Mouse (Mus musculus) CH12.LX (cell line): ENCODE results near the gene Gm45837. TPM values are rescaled to one million over a fixed set of nuclear protein-coding genes. Genes with fewer than 3 reads are reported as not detected.

Source experiments
- DNase-seq: peaks from one replicate; pipeline ENCODE4 v3.0.0-alpha.2; 2013; ENCODE audit errors: extremely low read depth
- H3K27ac ChIP-seq: 2 replicates; pipeline ENCODE4 v1.5.1; 2012; ENCODE audit warnings: low read depth, mild to moderate bottlenecking, control low read depth, moderate library complexity; ENCODE audit not compliant: insufficient read depth
- H3K27me3 ChIP-seq: replicated peaks from 2 replicates; pipeline ENCODE3; 2012; ENCODE audit warnings: inconsistent platforms
- H3K36me3 ChIP-seq, 2 experiments: replicated peaks in 1 of 2; 2 replicates each; pipeline versions ENCODE3 to v1.6.1; 2012; ENCODE audit warnings: inconsistent platforms in 1 of 2, low read length in 1 of 2, mild to moderate bottlenecking in 1 of 2, mixed read lengths in 1 of 2, moderate library complexity in 1 of 2; ENCODE audit not compliant: control insufficient read depth in 1 of 2, insufficient read depth in 1 of 2
- H3K4me1 ChIP-seq, 2 experiments: 2 replicates each; pipeline ENCODE4 v1.6.1; 2012; ENCODE audit warnings: inconsistent platforms in 1 of 2, moderate library complexity in 1 of 2; ENCODE audit not compliant: insufficient read depth in 2 of 2, control insufficient read depth in 1 of 2
- H3K4me2 ChIP-seq: 2 replicates; pipeline ENCODE4 v1.6.1; 2012; ENCODE audit warnings: low read depth, mild to moderate bottlenecking, control low read depth; ENCODE audit not compliant: poor library complexity, insufficient read depth, severe bottlenecking
- H3K4me3 ChIP-seq, 3 experiments: fragments of 150-350 bp in 1 of 3; sonication (generic) in 1 of 3; replicated peaks in 1 of 3; 2 replicates each; pipeline versions ENCODE3 to v1.5.1; 2011 to 2012; ENCODE audit warnings: low read depth in 2 of 3, low read length in 2 of 3, mild to moderate bottlenecking in 2 of 3, moderate library complexity in 2 of 3, control low read depth in 1 of 3, improper control_type of control experiment in 1 of 3, inconsistent platforms in 1 of 3, mixed read lengths in 1 of 3; ENCODE audit not compliant: poor library complexity in 1 of 3
- H3K79me2 ChIP-seq: replicated peaks from 2 replicates; pipeline ENCODE4 v1.6.1; 2012; ENCODE audit warnings: mild to moderate bottlenecking, moderate library complexity; ENCODE audit not compliant: control insufficient read depth, poor library complexity, insufficient read depth, severe bottlenecking; ENCODE audit errors: extremely low read depth
- H3K9ac ChIP-seq: 2 replicates; pipeline ENCODE4 v1.6.1; 2012; ENCODE audit warnings: low read depth, mild to moderate bottlenecking, control low read depth, moderate library complexity; ENCODE audit not compliant: insufficient read depth
- H3K9me3 ChIP-seq: replicated peaks from 2 replicates; pipeline ENCODE3; 2012; ENCODE audit warnings: low read length, inconsistent platforms, mixed read lengths
- CTCF ChIP-seq, 2 experiments: IDR thresholded peaks in 1 of 2; conservative IDR thresholded peaks in 1 of 2; 2 replicates each; pipeline ENCODE4 v1.5.1; 2011 to 2012; ENCODE audit warnings: low read depth in 2 of 2, low read length in 2 of 2, improper control_type of control experiment in 1 of 2, inconsistent platforms in 1 of 2, mild to moderate bottlenecking in 1 of 2, moderate library complexity in 1 of 2
- E2F4 ChIP-seq: IDR thresholded peaks from 2 replicates; pipeline ENCODE4 v1.6.1; 2011; ENCODE audit warnings: low read depth, low read length, improper control_type of control experiment; ENCODE audit not compliant: insufficient replicate concordance
- ELF1 ChIP-seq: IDR thresholded peaks from 2 replicates; pipeline ENCODE4 v1.6.1; 2014; ENCODE audit warnings: low read depth, mild to moderate bottlenecking, inconsistent platforms, low read length, improper control_type of control experiment
- IRF4 ChIP-seq: IDR thresholded peaks from 2 replicates; pipeline ENCODE4 v1.6.1; 2014; ENCODE audit warnings: low read depth, mild to moderate bottlenecking, inconsistent platforms, low read length, improper control_type of control experiment
- JUND ChIP-seq: conservative IDR thresholded peaks from 2 replicates; pipeline ENCODE4 v1.6.1; 2011; ENCODE audit warnings: low read depth, low read length, improper control_type of control experiment
- MEF2A ChIP-seq: IDR thresholded peaks from 2 replicates; pipeline ENCODE4 v1.6.1; 2014; ENCODE audit warnings: low read depth, mild to moderate bottlenecking, inconsistent platforms, low read length, improper control_type of control experiment, borderline replicate concordance
- MXI1 ChIP-seq: IDR thresholded peaks from 2 replicates; pipeline ENCODE4 v1.6.1; 2011; ENCODE audit warnings: mild to moderate bottlenecking, low read depth, low read length, improper control_type of control experiment
- NRF1 ChIP-seq: IDR thresholded peaks from 2 replicates; pipeline ENCODE4 v1.6.1; 2014; ENCODE audit warnings: low read depth, mild to moderate bottlenecking, inconsistent platforms, low read length, improper control_type of control experiment, moderate library complexity
- PAX5 ChIP-seq: IDR thresholded peaks from 2 replicates; pipeline ENCODE4 v1.6.1; 2012; ENCODE audit warnings: low read length, inconsistent platforms, mixed read lengths
- POLR2AphosphoS2 ChIP-seq: IDR thresholded peaks from 2 replicates; pipeline ENCODE4 v1.6.1; 2011; ENCODE audit warnings: low read depth, low read length, improper control_type of control experiment
- RAD21 ChIP-seq: IDR thresholded peaks from 2 replicates; pipeline ENCODE4 v1.6.1; 2011; ENCODE audit warnings: low read depth, mild to moderate bottlenecking, low read length, improper control_type of control experiment, moderate library complexity
- SIN3A ChIP-seq: IDR thresholded peaks from 2 replicates; pipeline ENCODE4 v1.6.1; 2012; ENCODE audit warnings: low read length, improper control_type of control experiment, inconsistent platforms
- SMC3 ChIP-seq: IDR thresholded peaks from 2 replicates; pipeline ENCODE4 v1.6.1; 2011; ENCODE audit warnings: low read depth, low read length, improper control_type of control experiment
- TCF12 ChIP-seq: IDR thresholded peaks from 2 replicates; pipeline ENCODE4 v1.6.1; 2014; ENCODE audit warnings: low read depth, mild to moderate bottlenecking, inconsistent platforms, low read length, improper control_type of control experiment
- UBTF ChIP-seq: IDR thresholded peaks from 2 replicates; pipeline ENCODE4 v1.6.1; 2012; ENCODE audit warnings: low read depth, mild to moderate bottlenecking, inconsistent platforms, low read length, improper control_type of control experiment, moderate library complexity
- USF2 ChIP-seq: conservative IDR thresholded peaks from 2 replicates; pipeline ENCODE4 v1.6.1; 2011; ENCODE audit warnings: low read depth, low read length, improper control_type of control experiment
- ZC3H11A ChIP-seq: IDR thresholded peaks from 2 replicates; pipeline ENCODE4 v1.6.1; 2012; ENCODE audit warnings: low read depth, mild to moderate bottlenecking, inconsistent platforms, low read length, improper control_type of control experiment
- dilution Hi-C: fragments of 300-500 bp; cut with MboI; formaldehyde crosslinking; loops from 2 replicates; pipeline ENCODE4 v1.14.3; 2020; ENCODE audit warnings: low sequenced_read_pairs; ENCODE audit not compliant: extremely low pct_unique_long_range_greater_than_20kb, extremely low pct_ligation_motif_present
- in situ Hi-C: fragments of 300-500 bp; cut with MboI; formaldehyde crosslinking; loops from 3 replicates; pipeline ENCODE4 v1.14.3; 2019; ENCODE audit warnings: low sequenced_read_pairs, low pct_ligation_motif_present, low pct_unique_long_range_greater_than_20kb, mixed read lengths
- polyA plus RNA-seq: library from polyadenylated mRNA; unstranded; fragments of >175 nt; gene quantifications from 2 replicates; pipeline ENCODE4 v1.2.1, GENCODE M21; 2012; ENCODE audit warnings: low read depth; ENCODE audit not compliant: insufficient read length
- total RNA-seq, 2 experiments: library from RNA; depleted of rRNA; stranded (reverse); fragments of 300-350 nt in 1 of 2; fragments of >200 nt in 1 of 2; gene quantifications; 2 replicates each; pipeline ENCODE4 v1.2.3; 2012 to 2014

Gene Gm45837
- total and polyA plus RNA-seq, 3 experiments, result 0.04 to 0.84 TPM; not detected in 1

DNA sequence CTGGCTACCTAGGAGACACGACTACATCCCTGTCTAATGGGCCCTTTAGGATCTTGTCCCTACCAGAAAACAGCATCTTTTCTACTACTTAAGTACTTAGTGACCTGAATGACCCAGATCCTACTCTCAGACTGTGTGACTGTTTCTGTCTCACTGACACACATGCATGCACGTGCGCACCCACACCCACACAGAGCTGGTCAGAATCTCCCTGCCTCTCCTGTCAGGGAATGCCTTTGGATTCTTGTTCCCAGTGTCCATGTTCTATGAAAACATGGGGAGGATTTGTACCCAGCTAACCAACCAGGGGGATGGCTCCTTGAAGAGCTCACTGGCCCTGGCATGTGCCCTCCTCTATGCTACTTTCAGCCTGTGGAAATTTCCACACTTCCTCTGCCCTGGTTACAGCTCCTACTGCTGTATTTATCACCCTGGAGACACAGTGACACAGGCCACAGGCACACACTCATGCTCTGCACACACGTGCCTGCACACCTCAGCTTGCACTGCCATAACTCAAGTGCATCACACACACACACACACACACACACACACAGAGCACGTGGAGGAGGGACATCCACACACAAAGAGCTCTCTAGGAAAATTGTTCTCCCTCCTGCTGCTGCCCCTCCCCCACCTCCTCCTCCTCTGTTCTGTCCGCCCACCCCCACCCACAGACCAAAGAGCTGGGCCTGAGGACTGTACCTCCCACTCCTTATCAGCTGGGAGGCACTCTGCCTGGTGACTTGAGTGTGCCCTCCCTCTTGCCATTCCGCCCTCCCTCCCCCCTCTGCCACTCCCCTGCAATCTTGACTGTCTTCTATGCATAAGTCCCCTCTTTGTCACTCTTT is 4.2 kb downstream of the Gm45837 start:
- Histone ChIP-seq H3K27ac (no peak overlapping the region), H3K9ac (no peak overlapping the region), H3K4me1 (peaks cover 0 to 3% of the 10 kb centered on the region in 2 experiments; a peak in 3 of 4 replicates), H3K9me3 (no peaks in the 10 kb centered on the region), H3K36me3 (peaks cover 28 to 76% of the 10 kb centered on the region in 2 experiments), H3K27me3 (no peaks in the 10 kb centered on the region), H3K79me2 (no peaks in the 10 kb centered on the region), H3K4me3 (no peak overlapping the region), H3K4me2 (no peak overlapping the region)
- no peak for DNase-seq
- in situ Hi-C loops (loop anchor here (25.0 kb wide), 1 partner anchor 97 kb away; no protein-coding TSS in a partner anchor), dilution Hi-C loops (no loop called here)
- TF ChIP-seq IRF4 (no peak), ELF1 (no peak), NRF1 (no peak), E2F4 (no peak), POLR2AphosphoS2 (no peak), MXI1 (no peak), SMC3 (no peak), SIN3A (no peak), JUND (no peak), RAD21 (no peak), PAX5 (no peak), MEF2A (no peak), CTCF (conservative IDR thresholded peaks at IDR 0.05 in 1 of 2, IDR thresholded peaks at IDR 0.05 in 1 of 2; ENCODE audit: low read depth in 2 of 2, low read length in 2 of 2) (no peak), USF2 (no peak)

DNA sequence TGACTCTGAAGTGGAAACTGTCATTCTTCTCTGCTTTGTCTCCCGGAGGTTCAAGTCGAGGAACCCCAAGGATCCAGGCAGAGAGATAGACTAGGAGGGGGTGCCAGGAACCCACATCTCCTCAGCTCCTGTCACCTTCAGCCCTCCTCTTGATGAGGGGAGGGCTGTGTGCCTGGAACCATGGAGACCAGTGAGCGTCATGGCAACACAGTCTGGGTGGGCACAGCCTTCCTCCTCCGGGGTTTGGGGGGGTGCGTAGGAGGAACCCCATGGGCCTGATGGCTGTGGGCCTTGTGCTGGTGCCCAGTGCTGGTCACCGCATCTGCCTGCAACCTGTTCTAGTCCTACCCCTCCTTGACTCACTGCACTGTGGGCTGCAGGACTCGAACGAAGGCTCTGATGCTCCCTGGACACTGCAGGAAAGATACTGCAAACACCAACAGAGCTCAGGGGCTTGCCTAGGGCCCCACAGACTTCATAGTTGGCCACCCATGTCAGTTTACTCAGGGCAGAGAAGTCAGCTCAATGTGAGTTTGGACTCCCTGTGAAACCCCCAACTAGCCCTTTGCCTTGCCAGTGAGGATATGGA is 4.9 kb downstream of the Gm45837 start:
- Histone ChIP-seq H3K27me3 (no peaks in the 10 kb centered on the region), H3K36me3 (peaks cover 25 to 69% of the 10 kb centered on the region in 2 experiments), H3K79me2 (no peaks in the 10 kb centered on the region), H3K9ac (no peak overlapping the region), H3K9me3 (no peaks in the 10 kb centered on the region), H3K27ac (no peak overlapping the region), H3K4me1 (peaks cover 0 to 3% of the 10 kb centered on the region in 2 experiments; a peak in 3 of 4 replicates), H3K4me3 (no peak overlapping the region), H3K4me2 (no peak overlapping the region)
- dilution Hi-C loops (no loop called here), in situ Hi-C loops (loop anchor here (25.0 kb wide), 1 partner anchor 97 kb away; no protein-coding TSS in a partner anchor)
- no peak for DNase-seq
- TF ChIP-seq UBTF, result no peak
- no peak for TF ChIP-seq TCF12
- no peak for TF ChIP-seq ZC3H11A
